ENCODE assay signal across 9 mouse cellular contexts in genomic region chr3:56698248-56698647, GRCm38 (mm10).
DNase-seq lines count a peak whose midpoint lies in the region; ATAC-seq and TF ChIP-seq lines count a peak whose summit lies in the region.
"Had no signal": no experiment of that assay in that cellular context is flagged by ENCODE, and none has a peak within 500 bp of the region (broad histone marks: within the 10 kb centered on the region; RNA-seq: fewer than 3 reads in every experiment).

No protein-coding gene starts in this region.

- TF ChIP-seq CTCF in forebrain, postnatal 0 days (IDR thresholded peaks at IDR 0.05; ENCODE audit: low read depth): no peak

- H3K4me3 ChIP-seq in forebrain, postnatal 0 days (ENCODE audit: low read depth, low read length): no peak overlapping the region
- no peak overlapping the region for H3K4me3 ChIP-seq in midbrain, embryonic 12.5 days
- H3K4me3 ChIP-seq: liver, embryonic 13.5 days had no signal

- DNase-seq in adrenal gland, adult (ENCODE audit: inconsistent age in 2 of 2, low spot score in 1 of 2): peak; percentile 19 to 75
- no peak for DNase-seq in adrenal gland, postnatal 4 days (ENCODE audit: low spot score in 2 of 2)
- peak; percentile 82 for DNase-seq in forebrain, postnatal 0 days
- DNase-seq in kidney, postnatal 36 days: peak; percentile 2 to 7
- DNase-seq in urinary bladder, adult 2 months (ENCODE audit: low spot score): no peak
- no peak for DNase-seq in heart, postnatal 25 days (ENCODE audit: low spot score)
- DNase-seq: liver, embryonic 13.5 days had no signal

- H3K4me1 ChIP-seq in forebrain, postnatal 0 days (ENCODE audit: insufficient read depth): peaks cover 8% of the 10 kb centered on the region; the same call in 1 of the 2 replicates
- H3K4me1 ChIP-seq in midbrain, embryonic 12.5 days: peaks cover 25% of the 10 kb centered on the region
- H3K4me1 ChIP-seq: liver, embryonic 13.5 days had no signal

- 0% methylated on average over 1 of the region's 1 CpGs for WGBS in forebrain, postnatal 0 days
- 8% methylated on average over 1 of the region's 1 CpGs for WGBS in midbrain, embryonic 12.5 days

- H3K9ac ChIP-seq in forebrain, postnatal 0 days: no peak overlapping the region; the same call in 1 of the 2 replicates
- no peak overlapping the region for H3K9ac ChIP-seq in midbrain, embryonic 12.5 days (replicated peaks)
- H3K9ac ChIP-seq: liver, embryonic 13.5 days had no signal

- peak; percentile 94 for ATAC-seq in forebrain, postnatal 0 days
- ATAC-seq in midbrain, embryonic 12.5 days (ENCODE audit: low FRiP score, low read depth): peak; percentile 98
- ATAC-seq in granulocyte monocyte progenitor cell, adult 5-6 weeks (replicated peaks; ENCODE audit: poor library complexity, severe bottlenecking): no peak

- H3K27ac ChIP-seq in forebrain, postnatal 0 days (ENCODE audit: low read depth, low read length): peak overlapping the region; percentile 69
- H3K27ac ChIP-seq in midbrain, embryonic 12.5 days (replicated peaks): peak overlapping the region; percentile 88
- H3K27ac ChIP-seq: liver, embryonic 13.5 days had no signal

- no peaks in the 10 kb centered on the region for H3K9me3 ChIP-seq in forebrain, postnatal 0 days (ENCODE audit: low read length)
- H3K9me3 ChIP-seq in midbrain, embryonic 12.5 days: no peaks in the 10 kb centered on the region
- H3K9me3 ChIP-seq: liver, embryonic 13.5 days had no signal

- H3K36me3 ChIP-seq in forebrain, postnatal 0 days (ENCODE audit: insufficient read depth): no peaks in the 10 kb centered on the region
- no peaks in the 10 kb centered on the region for H3K36me3 ChIP-seq in midbrain, embryonic 12.5 days
- H3K36me3 ChIP-seq: liver, embryonic 13.5 days had no signal

- H3K27me3 ChIP-seq in forebrain, postnatal 0 days (ENCODE audit: insufficient read depth, low read length): no peaks in the 10 kb centered on the region
- no peaks in the 10 kb centered on the region for H3K27me3 ChIP-seq in midbrain, embryonic 12.5 days
- H3K27me3 ChIP-seq: liver, embryonic 13.5 days had no signal

- intact Hi-C loops in heart, postnatal 25 days (cut with DNase I): no loop called here

- H3K4me2 ChIP-seq in forebrain, postnatal 0 days (ENCODE audit: low read depth): no peak overlapping the region
- H3K4me2 ChIP-seq in midbrain, embryonic 12.5 days (replicated peaks): peak overlapping the region; percentile 17; the same call in 1 of the 2 replicates
- H3K4me2 ChIP-seq: liver, embryonic 13.5 days had no signal

Comparison
In these comparisons a context has a peak if more than half of its experiments do, and no peak if none do; other contexts are left out.
1. DNase-seq: peak in adrenal gland, adult (2 of 2), forebrain, postnatal 0 days (single experiment) and kidney, postnatal 36 days (2 of 2); none in adrenal gland, postnatal 4 days (0 of 2), urinary bladder, adult 2 months (single experiment) and heart, postnatal 25 days (single experiment).